Mouse (Mus musculus): ENCODE measurements at regions not wholly inside any gene's neighbourhood (a gene's known extent, or its start where the extent isn't known, plus 50 kb on each side); places are given as distances from the start of the nearest gene placed in this dataset.
A peak's percentile ranks its signal among the peaks of the same experiment; 100 is the strongest.
"Not testable (repeated sequence)": the region's sequence is repeated elsewhere in the genome, so short reads cannot be mapped to it uniquely, and the experiment has no call there.

- DNase-seq, result not testable (repeated sequence)
These were observed 339.0 kb downstream of the Dync2h1 start for GRCm38 (mm10) chr9:6845281-6845680.

GRCm38 (mm10) chr9:6834936-6835335 lies 349.3 kb downstream of the Dync2h1 start:
- not testable (repeated sequence) for DNase-seq

- no peak for DNase-seq
These were observed 349.8 kb downstream of the Dync2h1 start for GRCm38 (mm10) chr9:6834470-6834869.

- DNase-seq, result no peak
These were observed 351.4 kb downstream of the Dync2h1 start for GRCm38 (mm10) chr9:6832862-6833261.

GRCm38 (mm10) chr9:6831642-6832041 lies 352.6 kb downstream of the Dync2h1 start:
- not testable (repeated sequence) for DNase-seq

GRCm38 (mm10) chr9:6826581-6826980 lies 357.7 kb downstream of the Dync2h1 start:
- DNase-seq, result no peak

GRCm38 (mm10) chr9:6825609-6826008 lies 358.6 kb downstream of the Dync2h1 start:
- DNase-seq, result no peak

- not testable (repeated sequence) for DNase-seq
These were observed 360.3 kb downstream of the Dync2h1 start for GRCm38 (mm10) chr9:6823946-6824345.

- no peak for DNase-seq
These were observed 360.7 kb downstream of the Dync2h1 start for GRCm38 (mm10) chr9:6823536-6823935.

GRCm38 (mm10) chr9:6776671-6777070 lies 407.6 kb downstream of the Dync2h1 start:
- no peak for DNase-seq

GRCm38 (mm10) chr9:6741478-6741877 lies 442.8 kb downstream of the Dync2h1 start:
- DNase-seq, result no peak

GRCm38 (mm10) chr9:6736411-6736810 lies 447.8 kb downstream of the Dync2h1 start:
- DNase-seq, result no peak

- no peak for DNase-seq
These were observed 456.8 kb upstream of the Ddi1 start for GRCm38 (mm10) chr9:6726411-6726810.

GRCm38 (mm10) chr9:6677225-6677718 lies 407.6 kb upstream of the Ddi1 start:
- DNase-seq, result no peak

GRCm38 (mm10) chr9:6668001-6668969 lies 398.6 kb upstream of the Ddi1 start:
- DNase-seq, result peak; percentile 88

- DNase-seq, result no peak
These were observed 396.0 kb upstream of the Ddi1 start for GRCm38 (mm10) chr9:6665679-6666078.

- DNase-seq, result no peak
These were observed 382.8 kb upstream of the Ddi1 start for GRCm38 (mm10) chr9:6652267-6652994.

- no peak for DNase-seq
These were observed 382.1 kb upstream of the Ddi1 start for GRCm38 (mm10) chr9:6651572-6652236.

GRCm38 (mm10) chr9:6645796-6646309 lies 376.2 kb upstream of the Ddi1 start:
- DNase-seq, result no peak

- no peak for DNase-seq
These were observed 375.7 kb upstream of the Ddi1 start for GRCm38 (mm10) chr9:6645321-6645720.

- no peak for DNase-seq
These were observed 347.5 kb upstream of the Ddi1 start for GRCm38 (mm10) chr9:6617155-6617554.

- DNase-seq, result no peak
These were observed 339.6 kb upstream of the Ddi1 start for GRCm38 (mm10) chr9:6609284-6609627.

Measured in gastrocnemius, postnatal 10 days (tissue).